20 mouse cellular contexts compared by ENCODE assay signal in the genomic region with DNA sequence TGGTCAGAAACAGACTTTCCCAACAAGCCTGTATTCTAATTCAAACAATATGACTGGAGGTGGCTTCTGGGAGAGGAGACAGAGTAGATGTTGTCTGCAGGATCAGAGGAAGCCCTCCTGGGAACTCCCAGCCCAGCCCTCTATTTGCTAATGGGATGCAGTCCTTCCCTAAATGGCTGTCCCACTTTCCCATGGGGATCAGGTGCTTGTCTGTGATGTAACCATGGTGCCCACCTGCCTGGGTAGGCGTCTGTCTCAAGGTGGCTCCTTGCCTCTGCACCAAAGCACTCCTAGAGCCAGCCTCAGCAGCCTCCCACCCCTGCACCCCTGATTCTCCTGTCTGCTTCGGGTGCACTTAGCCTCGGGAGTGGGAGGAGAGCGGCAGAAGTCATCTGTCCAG.
DNase-seq lines count a peak whose midpoint lies in the region; ATAC-seq lines count a peak whose summit lies in the region.
"Had no signal": no experiment of that assay in that cellular context is flagged by ENCODE, and none has a peak within 500 bp of the region (broad histone marks: within the 10 kb centered on the region; RNA-seq: fewer than 3 reads in every experiment).

No protein-coding gene starts in this region.

- 0 out of 2 replicates have a peak, but pooled peaks have one; percentile 38 for ATAC-seq in frontal cortex, adult (ENCODE audit: low TSS enrichment)
- ATAC-seq in erythroblast, adult 5-6 weeks (replicated peaks; ENCODE audit: low FRiP score, poor library complexity, severe bottlenecking), result no peak
- ATAC-seq: forebrain, embryonic 14.5 days; inflammation-experienced regulatory T-cells, adult 6 months; midbrain, embryonic 16.5 days had no signal

- intact Hi-C loops in left cerebral cortex, postnatal 14 days (cut with DNase I), result no loop called here

- DNase-seq in frontal cortex, postnatal 14 days (ENCODE audit: low spot score in 2 of 2), result no peak
- peak; percentile 13 for DNase-seq in right cerebral cortex, postnatal 25 days
- DNase-seq in right cerebral cortex, postnatal 4 days, result no peak
- DNase-seq in mesoderm, embryonic 11.5 days (ENCODE audit: low read depth, low spot score), result peak; percentile 51
- no peak for DNase-seq in left cerebral cortex, postnatal 14 days (ENCODE audit: low spot score in 2 of 2)
- DNase-seq: adrenal gland, postnatal 25 days; cerebellum, adult 18-20 months; cerebellum, postnatal 14 days; heart, adult 2 months; heart, postnatal 4 days; kidney, adult 2 months; layer of hippocampus, postnatal 36 days; spleen, adult 18-20 months; thymus, adult 2 months; thymus, postnatal 36 days had no signal

Comparison
In these comparisons a context has a peak if more than half of its experiments do, and no peak if none do; other contexts are left out.
1. DNase-seq: peak in right cerebral cortex, postnatal 25 days (single experiment) and mesoderm, embryonic 11.5 days (single experiment); none in frontal cortex, postnatal 14 days (0 of 2), right cerebral cortex, postnatal 4 days (single experiment) and left cerebral cortex, postnatal 14 days (0 of 2).